Mouse (Mus musculus) G1E (cell line): ENCODE measurements around the gene Tnik.

Experiments used
- CTCF ChIP-seq: IDR thresholded peaks from 2 replicates; pipeline ENCODE4 v1.5.1; 2012; ENCODE audit warnings: low read depth, low read length, inconsistent platforms, mixed read lengths
- GATA1 ChIP-seq: IDR thresholded peaks from 2 replicates; pipeline ENCODE4 v1.6.1; 2012; ENCODE audit warnings: borderline replicate concordance, low read length, inconsistent platforms, mixed read lengths
- GATA2 ChIP-seq: IDR thresholded peaks from 2 replicates; pipeline ENCODE4 v1.6.1; 2012; ENCODE audit warnings: low read depth, low read length, inconsistent platforms, borderline replicate concordance
- POLR2AphosphoS5 ChIP-seq: IDR thresholded peaks from 2 replicates; pipeline ENCODE4 v1.6.1; 2012; ENCODE audit warnings: low read depth, low read length, inconsistent platforms; ENCODE audit not compliant: insufficient replicate concordance
- TAL1 ChIP-seq: conservative IDR thresholded peaks from 2 replicates; pipeline ENCODE4 v1.6.1; 2012; ENCODE audit warnings: low read depth, low read length, inconsistent platforms, mixed read lengths

DNA sequence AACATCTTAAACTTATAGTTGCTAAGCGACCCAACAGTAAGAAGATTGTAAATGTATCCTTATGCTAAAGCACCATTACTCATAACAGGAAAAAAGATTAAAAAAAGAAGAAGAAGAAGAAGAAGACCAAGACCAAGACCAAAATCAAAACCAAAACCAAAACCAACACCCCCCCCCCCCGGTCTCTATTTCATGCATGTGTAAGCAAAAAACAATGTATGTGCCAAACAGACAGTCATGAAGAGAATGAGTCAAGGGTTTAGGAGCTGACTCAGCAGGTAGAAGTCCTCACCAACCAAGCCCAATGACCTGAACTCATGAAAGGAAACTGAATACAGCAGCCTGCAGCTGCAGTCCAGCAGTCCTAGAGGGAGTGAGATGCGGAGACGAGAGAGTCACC, 26.3 kb upstream of the Tnik start:
- TF ChIP-seq GATA2, result no peak
- no peak for TF ChIP-seq CTCF
- TF ChIP-seq GATA1, result no peak
- TF ChIP-seq TAL1, result no peak
- TF ChIP-seq POLR2AphosphoS5, result no peak
